Mouse (Mus musculus) embryonic facial prominence, embryonic 15.5 days (tissue): ENCODE data around the gene Prkg1. TPM values are rescaled to one million over a fixed set of nuclear protein-coding genes. Genes with fewer than 3 reads are reported as not detected.

ENCODE experiments used
- ATAC-seq: fragments of 200-750 bp; cut with Nextera tagmentation; 2 replicates; pipeline ENCODE4 v1.8.0; 2017; ENCODE audit warnings: low read depth, moderate TSS enrichment; ENCODE audit not compliant: insufficient number of reproducible peaks, low FRiP score, low TSS enrichment
- H3K27ac ChIP-seq: fragments of 300-500 bp; sonication (generic); replicated peaks from 2 replicates; pipeline ENCODE4 v1.5.1; 2015; ENCODE audit warnings: mild to moderate bottlenecking, inconsistent platforms
- H3K27me3 ChIP-seq: fragments of 300-500 bp; sonication (generic); 2 replicates; pipeline ENCODE4 v1.6.1; 2015; ENCODE audit warnings: inconsistent platforms
- H3K36me3 ChIP-seq: fragments of 300-500 bp; sonication (generic); 2 replicates; pipeline ENCODE4 v1.6.1; 2015; ENCODE audit warnings: mild to moderate bottlenecking, inconsistent platforms
- H3K4me1 ChIP-seq: fragments of 300-500 bp; sonication (generic); 2 replicates; pipeline ENCODE4 v1.6.1; 2015; ENCODE audit warnings: inconsistent platforms
- H3K4me2 ChIP-seq: fragments of 300-500 bp; sonication (generic); replicated peaks from 2 replicates; pipeline ENCODE4 v1.6.1; 2015; ENCODE audit warnings: mild to moderate bottlenecking, inconsistent platforms
- H3K4me3 ChIP-seq: fragments of 300-500 bp; sonication (generic); replicated peaks from 2 replicates; pipeline ENCODE4 v1.5.1; 2015; ENCODE audit warnings: mild to moderate bottlenecking, inconsistent platforms
- H3K9ac ChIP-seq: fragments of 300-500 bp; sonication (generic); 2 replicates; pipeline ENCODE4 v1.6.1; 2015; ENCODE audit warnings: inconsistent platforms
- H3K9me3 ChIP-seq: fragments of 300-500 bp; sonication (generic); replicated peaks from 2 replicates; pipeline ENCODE4 v1.6.1; 2016; ENCODE audit warnings: inconsistent platforms
- WGBS: fragments of 180-500 bp; shearing (Covaris S2); methylation state at CpG from one replicate; pipeline ENCODE4 v1.1.7; 2015; 5-methylcytosine and 5-hydroxymethylcytosine counted together
- polyA plus RNA-seq: library from polyadenylated mRNA; unstranded; fragments of >200 nt; fragmentation: Nextera tagmentation; extraction: Ambion mirVana; gene quantifications from 2 replicates; pipeline ENCODE4 v1.2.1, GENCODE M21; 2015

Gene Prkg1
- polyA plus RNA-seq, 1 experiment from 2014 or later: 11.4 TPM

DNA sequence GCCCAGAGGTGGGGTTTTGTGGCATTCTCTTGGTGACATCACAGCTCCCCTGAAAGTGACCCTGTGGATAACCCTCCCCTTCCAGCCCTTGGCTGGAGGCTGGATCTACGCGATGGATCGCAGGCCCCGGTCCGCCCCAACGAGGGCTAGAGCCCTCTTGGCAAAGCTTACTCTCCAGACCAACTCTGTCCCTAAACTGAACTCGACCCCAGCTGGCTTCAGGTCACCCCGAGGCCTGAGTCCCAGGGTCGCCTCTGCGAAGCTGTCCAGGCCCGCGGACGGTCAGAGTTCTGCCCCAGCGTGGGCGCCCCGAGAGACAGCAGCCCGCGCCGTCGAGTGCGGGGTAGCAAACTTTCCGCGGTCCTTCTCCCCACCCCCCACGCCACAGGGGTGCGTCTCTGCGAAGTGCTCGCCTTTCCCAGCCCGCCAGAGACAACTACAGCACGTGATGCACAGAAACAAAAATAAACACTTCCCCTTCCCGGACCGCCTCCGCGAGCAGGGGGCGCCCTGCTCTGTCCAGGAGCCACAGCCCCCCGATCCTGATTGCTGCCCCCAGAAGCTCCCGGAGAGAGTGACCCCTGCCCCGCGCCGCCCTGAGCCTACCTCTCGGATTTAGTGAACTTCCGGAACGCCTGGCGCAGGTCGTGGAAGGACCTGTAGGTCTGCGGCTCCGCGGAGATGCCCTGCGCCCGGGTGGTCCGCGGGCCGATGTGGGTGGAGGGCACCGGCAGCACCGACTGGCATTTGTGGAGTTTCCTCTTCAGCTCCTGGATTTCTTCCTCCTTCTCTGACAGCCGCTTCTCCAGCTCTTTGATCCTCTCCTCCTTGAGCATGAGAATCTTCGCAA, 657 bp downstream of the Prkg1 start:
- H3K36me3 ChIP-seq: no peaks in the 10 kb centered on the region
- peak overlapping the region; percentile 98 for H3K4me2 ChIP-seq
- peak; percentile 53; the same call in 1 of the 2 replicates for ATAC-seq
- H3K4me3 ChIP-seq: peak overlapping the region; percentile 62
- 1% methylated on average over 55 of the region's 56 CpGs for WGBS
- peaks cover 30% of the 10 kb centered on the region for H3K4me1 ChIP-seq
- peak overlapping the region; percentile 26 for H3K9ac ChIP-seq
- H3K9me3 ChIP-seq: no peaks in the 10 kb centered on the region
- peaks cover 23% of the 10 kb centered on the region for H3K27me3 ChIP-seq
- H3K27ac ChIP-seq: peak overlapping the region; percentile 51; the same call in 1 of the 2 replicates

DNA sequence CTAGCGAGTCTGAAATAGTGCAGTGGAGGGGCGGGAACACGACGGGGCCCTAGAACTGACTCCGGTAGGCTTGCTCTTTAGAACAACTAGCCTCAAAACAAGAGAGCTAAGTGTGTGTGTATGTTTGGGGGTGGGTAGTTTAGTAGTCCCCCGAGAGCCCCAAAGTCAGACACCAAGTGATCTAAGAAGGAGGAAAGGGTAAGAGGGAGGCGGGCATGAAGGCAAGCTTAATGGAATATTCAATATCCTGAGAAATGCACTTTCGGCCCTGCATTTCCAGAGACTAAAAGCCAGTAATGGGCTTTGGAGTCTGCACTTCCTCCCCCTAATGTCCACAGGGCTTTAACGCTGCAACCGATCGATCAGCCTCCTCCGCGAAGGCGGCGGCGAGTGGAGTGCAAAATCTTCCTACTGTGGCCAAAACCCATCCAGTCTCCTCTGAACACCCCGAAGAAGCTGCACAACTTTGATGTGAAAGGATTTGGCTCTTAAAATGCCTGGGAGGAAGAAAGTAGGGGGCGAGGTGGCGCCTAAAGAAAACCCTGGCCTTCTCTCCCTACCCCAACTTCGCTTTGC, 1.5 kb downstream of the Prkg1 start:
- WGBS: 18% methylated on average over 20 of the region's 20 CpGs
- Histone ChIP-seq H3K9me3 (no peaks in the 10 kb centered on the region), H3K4me2 (peak overlapping the region; percentile 98), H3K9ac (0 out of 2 replicates have a peak overlapping the region, but pooled peaks have one; percentile 18), H3K4me1 (peaks cover 30% of the 10 kb centered on the region), H3K27me3 (peaks cover 23% of the 10 kb centered on the region), H3K27ac (no peak overlapping the region), H3K36me3 (no peaks in the 10 kb centered on the region), H3K4me3 (peak overlapping the region; percentile 62)
- ATAC-seq: no peak

DNA sequence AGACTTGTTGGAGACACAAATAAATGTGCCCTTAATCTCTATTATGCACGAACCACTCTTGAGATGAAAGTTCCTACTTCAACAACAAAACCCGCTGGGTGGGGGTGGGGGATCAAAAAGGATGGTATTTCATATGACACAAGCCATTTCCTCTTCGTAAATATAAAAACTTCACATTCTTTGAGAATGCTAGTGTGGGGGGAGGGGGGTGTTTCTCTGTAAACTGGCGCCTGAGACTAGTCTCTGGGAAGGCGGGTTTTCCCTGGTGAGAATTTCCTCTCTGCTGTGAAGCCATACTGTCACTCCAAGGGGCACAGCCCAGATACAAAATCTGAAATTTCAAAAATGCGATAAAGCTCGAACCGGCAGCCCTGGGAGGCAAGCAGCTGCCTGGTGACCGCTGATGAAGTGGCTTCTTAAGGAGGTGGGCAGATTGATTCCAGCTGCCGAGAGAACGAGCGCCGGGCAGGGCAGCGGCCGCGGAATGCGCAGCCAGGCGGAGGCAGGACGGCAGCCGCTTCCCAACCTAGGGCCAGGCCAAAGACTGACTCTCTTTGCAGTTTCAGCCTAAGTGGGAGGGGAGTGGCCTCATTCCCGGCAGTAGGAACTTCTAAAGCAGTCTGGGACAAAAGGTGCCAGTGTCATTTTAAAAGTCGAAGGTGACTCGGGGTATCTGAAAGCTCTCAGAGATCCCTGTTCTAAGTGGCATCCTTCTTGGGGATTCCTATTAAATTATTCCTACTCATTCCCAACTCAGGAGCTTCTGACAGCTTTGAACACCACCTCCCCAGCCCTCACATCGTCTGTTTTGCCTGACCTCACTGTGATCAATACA, 2.2 kb downstream of the Prkg1 start:
- Histone ChIP-seq H3K4me3 (peak overlapping the region; percentile 62), H3K4me2 (peak overlapping the region; percentile 98), H3K4me1 (peaks cover 30% of the 10 kb centered on the region), H3K27ac (0 out of 2 replicates have a peak overlapping the region, but pooled peaks have one; percentile 22), H3K36me3 (no peaks in the 10 kb centered on the region), H3K9me3 (no peaks in the 10 kb centered on the region), H3K9ac (peak overlapping the region; percentile 18; the same call in 1 of the 2 replicates), H3K27me3 (peaks cover 23% of the 10 kb centered on the region)
- WGBS: 2% methylated on average over 24 of the region's 24 CpGs
- ATAC-seq: peak; percentile 72; the same call in 1 of the 2 replicates

DNA sequence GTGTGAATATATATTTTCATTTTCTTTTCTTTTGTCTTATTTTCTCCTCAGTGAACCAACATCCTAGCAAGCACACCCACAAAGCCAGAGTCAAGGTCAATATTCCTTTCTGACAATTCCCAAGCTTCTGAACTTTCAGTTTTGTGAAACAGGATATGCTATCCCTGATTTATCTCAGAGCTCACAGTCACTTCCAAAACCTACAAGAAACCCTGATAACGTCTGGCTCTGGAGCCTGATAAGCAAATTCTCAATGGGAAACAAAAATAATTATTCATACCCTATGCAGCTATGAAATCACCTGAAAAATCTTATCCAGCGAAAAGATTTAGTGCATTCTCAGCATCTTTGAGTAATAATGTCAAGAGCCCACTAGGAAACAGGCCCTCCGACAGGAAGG, 5.0 kb downstream of the Prkg1 start:
- peaks cover 31% of the 10 kb centered on the region for H3K4me1 ChIP-seq
- peaks cover 20% of the 10 kb centered on the region for H3K27me3 ChIP-seq
- H3K27ac ChIP-seq: no peak overlapping the region
- H3K9ac ChIP-seq: no peak overlapping the region
- no peaks in the 10 kb centered on the region for H3K36me3 ChIP-seq
- no peak for ATAC-seq
- no peak overlapping the region for H3K4me3 ChIP-seq
- H3K9me3 ChIP-seq: no peaks in the 10 kb centered on the region
- 53% methylated on average over 3 of the region's 3 CpGs for WGBS
- H3K4me2 ChIP-seq: no peak overlapping the region

DNA sequence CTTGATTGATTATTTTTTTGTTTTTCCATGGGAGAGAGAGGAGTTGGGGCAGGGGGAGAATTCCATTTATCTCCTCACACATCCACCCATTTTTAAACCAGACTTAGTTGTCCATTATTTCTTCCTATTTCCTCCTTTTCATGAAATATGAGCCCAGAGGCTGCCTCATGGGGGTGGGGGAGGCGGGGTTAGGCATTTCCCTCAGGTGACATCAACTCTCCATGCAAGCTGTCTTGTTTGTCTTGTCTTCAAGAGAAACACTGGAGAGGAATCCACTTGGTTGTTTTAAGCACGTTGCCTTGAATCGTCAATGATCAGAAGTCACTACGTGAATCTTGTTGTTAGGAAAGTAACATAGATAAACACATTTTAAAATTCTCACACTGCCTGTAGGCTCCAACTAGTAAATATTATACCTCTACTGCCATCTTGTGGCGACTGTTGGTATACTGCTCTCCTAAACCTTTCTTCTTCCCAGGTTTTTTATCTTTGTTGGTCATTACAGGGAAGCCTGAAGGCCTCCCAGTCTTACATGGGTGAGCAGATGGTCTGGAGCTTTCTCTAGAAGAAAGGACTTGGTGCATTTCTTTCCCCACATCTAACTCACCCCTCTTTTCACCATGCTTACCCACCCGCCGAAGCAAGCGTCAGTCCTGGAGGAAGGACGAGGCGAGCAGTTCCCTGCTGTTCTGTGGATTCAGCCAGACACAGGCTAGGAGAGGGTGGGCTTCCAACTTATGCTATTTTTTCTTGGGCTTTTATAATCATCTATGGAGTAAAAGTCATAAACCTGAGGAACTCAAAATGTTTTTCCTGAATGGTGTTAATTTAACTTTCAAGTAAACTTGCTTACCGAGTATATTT, 8.7 kb downstream of the Prkg1 start:
- no peak for ATAC-seq
- 40% methylated on average over 11 of the region's 11 CpGs for WGBS
- Histone ChIP-seq H3K36me3 (no peaks in the 10 kb centered on the region), H3K4me2 (peak overlapping the region; percentile 17; the same call in 1 of the 2 replicates), H3K9me3 (no peaks in the 10 kb centered on the region), H3K4me1 (peaks cover 6% of the 10 kb centered on the region; the same call in 1 of the 2 replicates), H3K4me3 (no peak overlapping the region), H3K27me3 (no peaks in the 10 kb centered on the region), H3K9ac (no peak overlapping the region), H3K27ac (no peak overlapping the region)

DNA sequence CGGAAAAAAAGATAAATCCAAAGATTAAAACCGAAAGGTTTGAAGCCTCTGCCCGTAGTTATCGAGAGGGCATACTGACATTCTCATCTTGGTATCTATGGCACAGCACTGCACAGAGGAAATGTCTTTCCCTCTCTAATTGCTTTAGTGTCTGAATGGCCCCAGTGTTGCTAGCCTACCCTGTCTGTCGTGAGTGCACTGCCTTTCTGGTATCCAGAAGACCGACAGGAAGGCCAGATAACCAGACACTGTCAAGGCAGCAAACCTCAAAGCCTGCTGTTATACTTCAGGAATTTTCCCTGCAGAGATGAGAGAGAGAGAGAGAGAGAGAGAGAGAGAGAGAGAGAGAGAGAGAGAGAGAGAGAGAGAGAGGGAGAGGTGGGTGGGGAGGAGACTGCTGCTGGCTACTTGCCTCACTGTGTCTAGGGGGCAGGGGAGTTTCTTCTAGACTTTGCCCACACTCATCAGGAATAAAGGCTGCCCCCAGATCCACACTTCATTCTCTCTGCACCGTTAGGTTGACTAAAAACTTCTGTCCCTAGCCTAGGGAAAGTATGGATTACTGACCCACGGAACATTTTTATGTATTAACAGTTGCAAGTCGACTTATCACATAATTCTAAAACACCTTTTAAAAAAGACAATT, 10.1 kb downstream of the Prkg1 start:
- Histone ChIP-seq H3K4me2 (no peak overlapping the region), H3K4me1 (peaks cover 9% of the 10 kb centered on the region; the same call in 1 of the 2 replicates), H3K9ac (no peak overlapping the region), H3K27me3 (no peaks in the 10 kb centered on the region), H3K27ac (no peak overlapping the region), H3K9me3 (no peaks in the 10 kb centered on the region), H3K4me3 (no peak overlapping the region), H3K36me3 (no peaks in the 10 kb centered on the region)
- ATAC-seq: no peak
- WGBS: 37% methylated on average over 9 of the region's 9 CpGs

DNA sequence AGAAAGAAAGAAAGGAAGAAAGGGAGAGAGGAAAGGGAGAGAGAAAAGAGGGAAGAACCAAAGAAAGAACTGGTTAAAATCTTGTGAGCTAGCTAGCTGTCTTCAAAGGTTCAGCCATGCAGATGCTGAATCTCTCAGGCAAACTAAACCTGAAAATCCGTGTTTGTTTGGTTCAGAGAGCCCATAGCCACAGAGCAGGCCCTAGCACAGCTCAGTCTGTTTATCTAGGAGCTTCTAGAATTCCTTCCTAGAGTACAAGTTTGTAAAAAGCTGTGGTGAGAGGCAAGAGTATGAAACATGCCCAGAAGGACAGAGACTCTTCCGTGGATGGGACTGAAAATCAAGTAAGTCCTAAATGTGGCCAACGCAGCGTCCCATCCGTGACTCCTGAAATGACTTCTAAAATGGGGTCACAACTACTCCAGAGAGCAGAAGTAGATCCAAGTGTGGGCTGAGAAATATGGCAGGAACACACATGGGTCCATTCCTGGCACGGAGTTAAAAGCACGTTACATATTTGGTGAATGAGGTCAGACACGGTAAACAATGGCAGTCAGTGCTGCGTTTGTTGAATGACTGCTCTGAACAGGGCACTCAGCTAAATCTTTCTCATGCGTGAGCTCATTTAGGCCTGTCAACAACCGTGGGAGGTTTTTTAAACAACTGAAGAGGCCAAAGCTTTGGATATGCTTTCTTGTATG, 13.7 kb downstream of the Prkg1 start:
- Histone ChIP-seq H3K27me3 (no peaks in the 10 kb centered on the region), H3K36me3 (no peaks in the 10 kb centered on the region), H3K4me1 (peaks cover 9% of the 10 kb centered on the region; the same call in 1 of the 2 replicates), H3K4me3 (no peak overlapping the region), H3K9ac (no peak overlapping the region), H3K27ac (no peak overlapping the region), H3K4me2 (no peak overlapping the region), H3K9me3 (no peaks in the 10 kb centered on the region)
- WGBS: 45% methylated on average over 11 of the region's 11 CpGs
- ATAC-seq: no peak

DNA sequence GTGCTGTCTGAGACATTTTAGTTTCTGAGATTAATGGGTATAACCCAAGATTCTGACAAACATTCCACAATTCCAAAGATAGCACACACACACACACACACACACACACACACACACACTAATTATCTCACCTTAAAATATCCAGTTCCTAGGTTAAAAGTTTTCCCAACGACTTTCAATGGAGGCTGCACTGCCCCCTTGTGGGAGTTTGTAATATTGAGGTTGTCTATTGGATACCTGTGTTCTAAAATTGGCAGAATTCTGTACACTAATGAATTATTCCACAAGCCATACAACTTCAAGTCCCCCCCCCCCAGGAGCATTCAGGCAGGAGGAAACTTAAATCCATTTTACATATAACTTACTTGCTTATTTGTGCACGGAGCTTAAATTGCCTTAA, 18.2 kb downstream of the Prkg1 start:
- Histone ChIP-seq H3K4me1 (peaks cover 6% of the 10 kb centered on the region; the same call in 1 of the 2 replicates), H3K27me3 (no peaks in the 10 kb centered on the region), H3K36me3 (no peaks in the 10 kb centered on the region), H3K9ac (no peak overlapping the region), H3K4me3 (no peak overlapping the region), H3K27ac (no peak overlapping the region), H3K4me2 (no peak overlapping the region), H3K9me3 (no peaks in the 10 kb centered on the region)
- ATAC-seq: no peak
- 7% methylated on average over 2 of the region's 2 CpGs for WGBS

DNA sequence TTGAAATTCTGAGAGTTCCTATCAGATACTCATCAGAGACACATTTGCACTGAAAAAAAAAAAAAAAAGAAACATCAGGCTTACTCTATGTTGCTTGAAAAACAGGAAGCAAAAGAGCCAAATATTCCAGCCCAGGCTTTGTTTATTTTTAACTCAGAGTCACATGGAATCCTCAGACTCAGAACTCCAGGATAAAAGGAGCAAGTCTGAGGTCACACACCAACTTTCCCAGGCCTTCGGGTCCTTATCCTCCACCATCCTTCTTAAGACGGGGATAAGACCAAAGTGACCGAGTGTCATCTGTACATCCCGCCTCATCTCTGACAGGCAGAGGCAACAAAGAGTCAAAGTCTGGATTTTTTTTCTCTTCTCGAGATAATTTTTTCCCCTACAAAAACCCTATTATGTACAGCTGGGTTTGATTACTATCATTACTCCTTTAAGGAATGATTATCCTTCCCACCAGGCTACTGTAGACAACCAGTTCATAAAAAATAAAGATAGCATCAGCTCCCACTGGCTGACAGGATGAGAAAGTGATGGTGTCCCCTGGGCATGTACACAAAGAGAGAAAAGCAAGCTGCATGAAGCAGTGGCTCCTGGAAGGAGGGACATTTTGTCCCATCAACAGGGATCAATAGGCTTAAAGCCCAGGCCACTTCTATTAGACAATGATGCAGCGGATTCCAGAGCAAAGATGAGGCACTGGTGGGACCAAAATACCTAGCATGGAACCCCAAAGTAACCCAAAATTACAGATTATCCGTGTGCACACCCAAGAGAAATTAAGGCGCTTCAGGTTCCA, 21.4 kb downstream of the Prkg1 start:
- Histone ChIP-seq H3K4me3 (no peak overlapping the region), H3K36me3 (no peaks in the 10 kb centered on the region), H3K9ac (no peak overlapping the region), H3K4me2 (no peak overlapping the region), H3K4me1 (no peaks in the 10 kb centered on the region), H3K27ac (no peak overlapping the region), H3K27me3 (no peaks in the 10 kb centered on the region), H3K9me3 (no peaks in the 10 kb centered on the region)
- no peak for ATAC-seq
- 56% methylated on average over 8 of the region's 8 CpGs for WGBS
